Mouse (Mus musculus): ENCODE measurements at regions not wholly inside any gene's neighbourhood (a gene's known extent, or its start where the extent isn't known, plus 50 kb on each side); places are given as distances from the start of the nearest gene placed in this dataset.

- no peak overlapping the region for H3K9ac ChIP-seq (ENCODE audit: low read depth, low read length)
- H3K4me3 ChIP-seq (ENCODE audit: low read depth, low read length) = no peak overlapping the region
- no peak overlapping the region for H3K27ac ChIP-seq (ENCODE audit: low read depth, low read length)
- no peaks in the 10 kb centered on the region for H3K9me3 ChIP-seq (ENCODE audit: control insufficient read depth)
- no peak for TF ChIP-seq CTCF (IDR thresholded peaks at IDR 0.05; ENCODE audit: low read depth)
- no peaks in the 10 kb centered on the region for H3K4me1 ChIP-seq (replicated peaks; ENCODE audit: control insufficient read depth, insufficient read depth, low read length)
- ATAC-seq = no peak
- 66% methylated on average over 12 of the region's 12 CpGs for WGBS
- H3K36me3 ChIP-seq (ENCODE audit: control insufficient read depth, insufficient read depth) = no peaks in the 10 kb centered on the region
- H3K4me2 ChIP-seq (replicated peaks; ENCODE audit: low read depth) = no peak overlapping the region
- no peaks in the 10 kb centered on the region for H3K27me3 ChIP-seq (replicated peaks; ENCODE audit: control insufficient read depth, insufficient read depth, low read length)
Observed at GRCm38 (mm10) chr6:31056786-31057566, 98.1 kb upstream of the Klf14 start.

GRCm38 (mm10) chr6:31058299-31058698, 99.4 kb upstream of the Klf14 start:
- TF ChIP-seq CTCF (IDR thresholded peaks at IDR 0.05; ENCODE audit: low read depth) = no peak
- Histone ChIP-seq H3K36me3 (ENCODE audit: control insufficient read depth, insufficient read depth) (no peaks in the 10 kb centered on the region), H3K4me2 (replicated peaks; ENCODE audit: low read depth) (no peak overlapping the region), H3K27ac (ENCODE audit: low read depth, low read length) (no peak overlapping the region), H3K4me1 (replicated peaks; ENCODE audit: control insufficient read depth, insufficient read depth, low read length) (no peaks in the 10 kb centered on the region), H3K4me3 (ENCODE audit: low read depth, low read length) (no peak overlapping the region), H3K9ac (ENCODE audit: low read depth, low read length) (no peak overlapping the region), H3K27me3 (replicated peaks; ENCODE audit: control insufficient read depth, insufficient read depth, low read length) (no peaks in the 10 kb centered on the region), H3K9me3 (ENCODE audit: control insufficient read depth) (no peaks in the 10 kb centered on the region)
- no peak for ATAC-seq
- WGBS = 86% methylated on average over 1 of the region's 1 CpGs

- Histone ChIP-seq H3K9ac (ENCODE audit: low read depth, low read length) (no peak overlapping the region), H3K36me3 (ENCODE audit: control insufficient read depth, insufficient read depth) (no peaks in the 10 kb centered on the region), H3K4me1 (replicated peaks; ENCODE audit: control insufficient read depth, insufficient read depth, low read length) (no peaks in the 10 kb centered on the region), H3K9me3 (ENCODE audit: control insufficient read depth) (no peaks in the 10 kb centered on the region), H3K27me3 (replicated peaks; ENCODE audit: control insufficient read depth, insufficient read depth, low read length) (no peaks in the 10 kb centered on the region), H3K4me2 (replicated peaks; ENCODE audit: low read depth) (no peak overlapping the region), H3K4me3 (ENCODE audit: low read depth, low read length) (no peak overlapping the region), H3K27ac (ENCODE audit: low read depth, low read length) (no peak overlapping the region)
- no peak for ATAC-seq
- 84% methylated on average over 3 of the region's 3 CpGs for WGBS
- TF ChIP-seq CTCF (IDR thresholded peaks at IDR 0.05; ENCODE audit: low read depth) = no peak
Observed at GRCm38 (mm10) chr6:31058961-31059360, 100.1 kb upstream of the Klf14 start.

DNA sequence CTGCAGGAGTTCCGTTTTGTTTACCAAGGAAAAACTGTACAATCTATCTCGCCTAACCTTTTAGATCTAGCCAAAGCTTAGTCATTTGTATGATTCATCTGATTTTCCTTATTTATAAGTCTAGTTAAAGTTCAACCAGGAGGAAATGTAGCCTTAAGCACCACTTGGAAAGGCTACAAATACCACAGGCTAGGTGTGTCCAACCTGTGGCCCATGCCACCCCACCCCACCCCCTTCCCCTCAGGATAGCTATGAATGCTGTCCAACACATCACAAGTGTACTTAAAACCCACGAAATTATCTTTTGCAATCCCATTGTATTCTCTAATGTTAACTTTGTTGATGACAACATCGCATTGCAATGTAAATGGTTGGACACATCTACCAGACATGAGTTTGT, 102.9 kb upstream of the Klf14 start:
- no peaks in the 10 kb centered on the region for H3K27me3 ChIP-seq (replicated peaks; ENCODE audit: control insufficient read depth, insufficient read depth, low read length)
- 66% methylated on average over 4 of the region's 4 CpGs for WGBS
- TF ChIP-seq CTCF (IDR thresholded peaks at IDR 0.05; ENCODE audit: low read depth) = no peak
- no peak for ATAC-seq
- H3K4me3 ChIP-seq (ENCODE audit: low read depth, low read length) = no peak overlapping the region
- H3K9me3 ChIP-seq (ENCODE audit: control insufficient read depth) = no peaks in the 10 kb centered on the region
- H3K27ac ChIP-seq (ENCODE audit: low read depth, low read length) = no peak overlapping the region
- no peak overlapping the region for H3K4me2 ChIP-seq (replicated peaks; ENCODE audit: low read depth)
- no peaks in the 10 kb centered on the region for H3K4me1 ChIP-seq (replicated peaks; ENCODE audit: control insufficient read depth, insufficient read depth, low read length)
- H3K9ac ChIP-seq (ENCODE audit: low read depth, low read length) = no peak overlapping the region
- no peaks in the 10 kb centered on the region for H3K36me3 ChIP-seq (ENCODE audit: control insufficient read depth, insufficient read depth)

- Histone ChIP-seq H3K9me3 (ENCODE audit: control insufficient read depth) (no peaks in the 10 kb centered on the region), H3K4me2 (replicated peaks; ENCODE audit: low read depth) (no peak overlapping the region), H3K4me3 (ENCODE audit: low read depth, low read length) (no peak overlapping the region), H3K4me1 (replicated peaks; ENCODE audit: control insufficient read depth, insufficient read depth, low read length) (no peaks in the 10 kb centered on the region), H3K27me3 (replicated peaks; ENCODE audit: control insufficient read depth, insufficient read depth, low read length) (no peaks in the 10 kb centered on the region), H3K36me3 (ENCODE audit: control insufficient read depth, insufficient read depth) (no peaks in the 10 kb centered on the region), H3K27ac (ENCODE audit: low read depth, low read length) (no peak overlapping the region), H3K9ac (ENCODE audit: low read depth, low read length) (no peak overlapping the region)
- WGBS = 63% methylated on average over 9 of the region's 9 CpGs
- no peak for ATAC-seq
- TF ChIP-seq CTCF (IDR thresholded peaks at IDR 0.05; ENCODE audit: low read depth) = no peak
Observed at GRCm38 (mm10) chr6:31065419-31065818, 106.5 kb upstream of the Klf14 start.

DNA sequence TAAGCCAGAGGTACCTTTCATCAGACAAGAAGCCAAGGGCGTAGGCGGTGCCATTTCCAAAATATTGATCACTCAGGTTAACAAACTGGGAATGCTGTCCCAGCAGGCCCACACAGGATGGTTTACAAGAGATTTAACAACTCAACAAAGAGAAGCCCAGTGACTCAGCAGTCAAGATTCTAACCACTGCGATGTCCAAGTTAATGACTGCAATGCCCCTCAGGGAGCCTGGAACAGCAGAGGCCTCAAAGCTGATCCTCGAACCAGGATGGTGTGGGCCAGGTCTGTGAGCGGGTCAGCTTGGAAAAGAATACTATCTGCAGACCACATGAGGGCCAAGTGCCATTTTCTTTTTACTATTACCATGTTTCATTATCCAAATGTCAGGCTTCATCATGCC, 108.0 kb upstream of the Klf14 start:
- Histone ChIP-seq H3K27me3 (replicated peaks; ENCODE audit: control insufficient read depth, insufficient read depth, low read length) (no peaks in the 10 kb centered on the region), H3K4me1 (replicated peaks; ENCODE audit: control insufficient read depth, insufficient read depth, low read length) (no peaks in the 10 kb centered on the region), H3K36me3 (ENCODE audit: control insufficient read depth, insufficient read depth) (no peaks in the 10 kb centered on the region), H3K4me3 (ENCODE audit: low read depth, low read length) (no peak overlapping the region), H3K9ac (ENCODE audit: low read depth, low read length) (no peak overlapping the region), H3K9me3 (ENCODE audit: control insufficient read depth) (no peaks in the 10 kb centered on the region), H3K27ac (ENCODE audit: low read depth, low read length) (no peak overlapping the region), H3K4me2 (replicated peaks; ENCODE audit: low read depth) (no peak overlapping the region)
- no peak for TF ChIP-seq CTCF (IDR thresholded peaks at IDR 0.05; ENCODE audit: low read depth)
- no peak for ATAC-seq
- 93% methylated on average over 5 of the region's 5 CpGs for WGBS
